ENCODE assay signal across 21 mouse cellular contexts in the genomic region with DNA sequence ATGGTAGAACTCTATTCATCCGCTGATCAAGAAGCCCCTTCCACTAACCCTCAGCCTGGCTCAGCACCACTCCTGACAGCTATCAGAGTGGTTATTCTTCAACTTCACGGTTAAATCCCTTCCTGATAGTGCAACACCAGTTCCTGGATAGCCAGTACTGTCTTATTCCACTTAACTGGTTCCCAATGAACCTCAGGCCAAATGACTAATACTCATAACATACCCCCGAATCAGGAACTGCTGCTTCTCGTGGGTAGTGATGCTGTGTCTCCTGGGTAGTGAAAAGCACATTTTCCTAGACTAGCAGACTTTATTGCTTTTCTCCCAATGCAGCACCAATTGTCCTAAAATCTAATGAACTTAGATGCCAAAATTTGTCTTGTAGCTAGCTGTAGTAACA. TPM values are rescaled to one million over a fixed set of nuclear protein-coding genes. Genes with fewer than 3 reads are reported as not detected.
"Had no signal": no experiment of that assay in that cellular context is flagged by ENCODE, and none has a peak within 500 bp of the region (broad histone marks: within the 10 kb centered on the region; RNA-seq: fewer than 3 reads in every experiment).

No protein-coding gene starts in this region.

- H3K4me3 ChIP-seq: limb, embryonic 10.5 days; limb, embryonic 13.5 days; megakaryocyte, embryonic 14.5 days; midbrain, embryonic 10.5 days; midbrain, embryonic 13.5 days; myocyte had no signal

- ATAC-seq: midbrain, embryonic 13.5 days; midbrain, embryonic 16.5 days had no signal

- H3K27ac ChIP-seq: limb, embryonic 10.5 days; limb, embryonic 13.5 days; liver, embryonic 14.5 days; midbrain, embryonic 10.5 days; midbrain, embryonic 13.5 days; stomach, postnatal 0 days had no signal

- H3K9me3 ChIP-seq: limb, embryonic 10.5 days; limb, embryonic 13.5 days; megakaryocyte, embryonic 14.5 days; midbrain, embryonic 10.5 days; midbrain, embryonic 13.5 days had no signal

- H3K4me2 ChIP-seq: limb, embryonic 13.5 days; midbrain, embryonic 13.5 days had no signal

- H3K36me3 ChIP-seq: limb, embryonic 10.5 days; limb, embryonic 13.5 days; midbrain, embryonic 10.5 days; midbrain, embryonic 13.5 days had no signal

- DNase-seq: kidney, adult 18-20 months; kidney, adult 9 months; kidney, postnatal 14 days; kidney, postnatal 4 days; lung, adult 2 months; lung, postnatal 14 days; lung, postnatal 4 days; right cerebral cortex, postnatal 14 days; right cerebral cortex, postnatal 4 days had no signal

- H3K27me3 ChIP-seq: limb, embryonic 13.5 days; megakaryocyte, embryonic 14.5 days; midbrain, embryonic 13.5 days had no signal

- H3K9ac ChIP-seq: limb, embryonic 13.5 days; liver, embryonic 14.5 days; midbrain, embryonic 13.5 days had no signal

- H3K4me1 ChIP-seq: limb, embryonic 10.5 days; limb, embryonic 13.5 days; midbrain, embryonic 10.5 days; midbrain, embryonic 13.5 days had no signal

RNA-seq across cellular contexts. Expression of gene Otogl, which starts 39.8 kb away (rescaled TPM):
- total RNA-seq: liver, adult 2 months; monocyte, adult 5-6 weeks had no signal
- polyA plus RNA-seq: limb, embryonic 10.5 days; liver, adult 2 months; midbrain, embryonic 10.5 days; neural tube, embryonic 11.5 days had no signal
